Mouse (Mus musculus) thymus, adult 2 months (tissue): Measurements from ENCODE around the gene Zfp422.

Experiments used
- CTCF ChIP-seq: fragments of 200-500 bp; IDR thresholded peaks from 2 replicates; pipeline ENCODE4 v1.5.1; 2012; ENCODE audit warnings: mild to moderate bottlenecking, control low read depth, low read length, moderate library complexity, borderline replicate concordance; ENCODE audit not compliant: control insufficient read depth, poor library complexity, insufficient read depth; ENCODE audit errors: extremely low read depth
- POLR2A ChIP-seq: fragments of 200-500 bp; IDR thresholded peaks from 2 replicates; pipeline ENCODE4 v1.6.1; 2012; ENCODE audit warnings: mild to moderate bottlenecking, low read length, control low read depth, moderate library complexity; ENCODE audit not compliant: control insufficient read depth, poor library complexity, insufficient read depth; ENCODE audit errors: extremely low read depth

GRCm38 (mm10) chr6:116621318-116622023, 7.3 kb downstream of the Zfp422 start:
- TF ChIP-seq CTCF (no peak), POLR2A (no peak)
